12 mouse cellular contexts compared by ENCODE assay signal in genomic region chr15:79970940-79971339, GRCm38 (mm10). TPM values are rescaled to one million over a fixed set of nuclear protein-coding genes. Genes with fewer than 3 reads are reported as not detected.
DNase-seq lines count a peak whose midpoint lies in the region; ATAC-seq and TF ChIP-seq lines count a peak whose summit lies in the region.
"Had no signal": no experiment of that assay in that cellular context is flagged by ENCODE, and none has a peak within 500 bp of the region (broad histone marks: within the 10 kb centered on the region; RNA-seq: fewer than 3 reads in every experiment).

Cbx7 (minus strand) TSS chr15:79971119.

- no peaks in the 10 kb centered on the region for H3K36me3 ChIP-seq in lung, postnatal 0 days (ENCODE audit: insufficient read depth, low read length)
- no peaks in the 10 kb centered on the region for H3K36me3 ChIP-seq in liver, embryonic 12.5 days
- H3K36me3 ChIP-seq: heart, embryonic 12.5 days; stomach, embryonic 15.5 days had no signal

- H3K4me3 ChIP-seq in lung, adult 2 months (replicated peaks; ENCODE audit: extremely low read depth, low read depth, low read length): no peak within 1 kb of the TSS
- H3K4me3 ChIP-seq in lung, postnatal 0 days (ENCODE audit: low read depth, low read length): no peak within 1 kb of the TSS
- H3K4me3 ChIP-seq in liver, embryonic 12.5 days: no peak within 1 kb of the TSS
- H3K4me3 ChIP-seq: heart, embryonic 12.5 days; stomach, embryonic 15.5 days had no signal

- H3K9me3 ChIP-seq in lung, postnatal 0 days (ENCODE audit: low read length): no peaks in the 10 kb centered on the region
- H3K9me3 ChIP-seq in liver, embryonic 12.5 days (replicated peaks): no peaks in the 10 kb centered on the region
- H3K9me3 ChIP-seq: heart, embryonic 12.5 days; stomach, embryonic 15.5 days had no signal

- no peak for ATAC-seq in lung, postnatal 0 days
- ATAC-seq in activated CD4-positive, CD25-positive, alpha-beta regulatory T cell, adult 4 months: no peak
- no peak for ATAC-seq in monocyte, adult 5-6 weeks (replicated peaks; ENCODE audit: insufficient number of reproducible peaks, low FRiP score, low TSS enrichment, poor library complexity, severe bottlenecking)
- ATAC-seq in liver, embryonic 12.5 days: no peak

- H3K27me3 ChIP-seq in lung, postnatal 0 days (replicated peaks; ENCODE audit: insufficient read depth, low read length): no peaks in the 10 kb centered on the region
- no peaks in the 10 kb centered on the region for H3K27me3 ChIP-seq in liver, embryonic 12.5 days (replicated peaks)
- H3K27me3 ChIP-seq: heart, embryonic 12.5 days; stomach, embryonic 15.5 days had no signal

- TF ChIP-seq CTCF in lung, adult 2 months (IDR thresholded peaks at IDR 0.05; ENCODE audit: insufficient read depth, low read length): no peak
- TF ChIP-seq CTCF in lung, postnatal 0 days (IDR thresholded peaks at IDR 0.05): no peak

- intact Hi-C loops in gastrocnemius, postnatal 36 days (cut with DNase I): no loop called here

- no peak for TF ChIP-seq POLR2A in lung, adult 2 months (IDR thresholded peaks at IDR 0.05; ENCODE audit: borderline replicate concordance, extremely low read depth, low read depth, low read length)

- H3K4me1 ChIP-seq in lung, adult 2 months (ENCODE audit: control insufficient read depth, insufficient read depth, low read length): no peaks in the 10 kb centered on the region
- no peaks in the 10 kb centered on the region for H3K4me1 ChIP-seq in lung, postnatal 0 days (ENCODE audit: insufficient read depth, low read depth, low read length)
- no peaks in the 10 kb centered on the region for H3K4me1 ChIP-seq in liver, embryonic 12.5 days
- H3K4me1 ChIP-seq: heart, embryonic 12.5 days; stomach, embryonic 15.5 days had no signal

- H3K27ac ChIP-seq in lung, postnatal 0 days (ENCODE audit: low read length): no peak within 1 kb of the TSS
- H3K27ac ChIP-seq in liver, embryonic 12.5 days: no peak within 1 kb of the TSS
- H3K27ac ChIP-seq: macrophage; stomach, embryonic 15.5 days had no signal

- WGBS in lung, adult 2 months: 94% methylated on average over 11 of the region's 11 CpGs
- WGBS in lung, postnatal 0 days: 93% methylated on average over 11 of the region's 11 CpGs
- 81% methylated on average over 11 of the region's 11 CpGs for WGBS in liver, embryonic 12.5 days (ENCODE audit: insufficient replicate concordance)

- H3K4me2 ChIP-seq in lung, postnatal 0 days (replicated peaks; ENCODE audit: low read depth, low read length): no peak within 1 kb of the TSS
- no peak within 1 kb of the TSS for H3K4me2 ChIP-seq in liver, embryonic 12.5 days
- H3K4me2 ChIP-seq: heart, embryonic 12.5 days; stomach, embryonic 15.5 days had no signal

- H3K9ac ChIP-seq in lung, postnatal 0 days (replicated peaks; ENCODE audit: low read depth): no peak within 1 kb of the TSS
- H3K9ac ChIP-seq in liver, embryonic 12.5 days: no peak within 1 kb of the TSS
- H3K9ac ChIP-seq: heart, embryonic 12.5 days; stomach, embryonic 15.5 days had no signal

- TF ChIP-seq EP300 in lung, postnatal 0 days (IDR thresholded peaks at IDR 0.05): no peak

- DNase-seq in gastrocnemius, postnatal 36 days: no peak
- DNase-seq in gastrocnemius, postnatal 25 days: no peak
- DNase-seq in lung, adult 2 months: no peak
- DNase-seq in lung, postnatal 0 days (ENCODE audit: low spot score): no peak
- no peak for DNase-seq in kidney, postnatal 14 days
- DNase-seq: liver had no signal

RNA-seq across cellular contexts. Expression of gene Cbx7, which starts in this region (rescaled TPM):
- 10 to 100 TPM; 10.8 to 16.8 TPM for total RNA-seq in gastrocnemius, postnatal 36 days (2021)
- total RNA-seq in gastrocnemius, postnatal 25 days (2021): 10 to 100 TPM in 1 of 2 experiments, 1 to 10 TPM in 1; 8.6 to 11.1 TPM
- polyA plus RNA-seq in lung, adult 2 months (2012; rRNA removed): 72.5 and 75.9 TPM in 2 replicates
- 4.1 and 4.5 TPM in 2 replicates for polyA plus RNA-seq in lung, postnatal 0 days (2015; fragmentation: Nextera tagmentation; extraction: Ambion mirVana)
- polyA plus RNA-seq in activated CD4-positive, CD25-positive, alpha-beta regulatory T cell, adult 4 months (2017; shearing (Covaris generic)): 10 to 100 TPM; 21.9 to 30.3 TPM
- total RNA-seq in monocyte, adult 5-6 weeks (2017): 17.8 to 33.8 TPM (median 17.9 TPM) in 3 replicates
- 1.8 and 2.0 TPM in 2 replicates for polyA plus RNA-seq in liver, embryonic 12.5 days (2016; fragmentation: Nextera tagmentation; extraction: Ambion mirVana)
